Mouse (Mus musculus): ENCODE results near the gene Pitpnm3. TPM values are rescaled to one million over a fixed set of nuclear protein-coding genes. Genes with fewer than 3 reads are reported as not detected.

Pitpnm3 gene
- total RNA-seq, 2 experiments from 2014 or later: 1.8 to 3.0 TPM

- no peak for DNase-seq
Measured at GRCm38 (mm10) chr11:72136231-72136982, 829 bp upstream of the Pitpnm3 start.

DNA sequence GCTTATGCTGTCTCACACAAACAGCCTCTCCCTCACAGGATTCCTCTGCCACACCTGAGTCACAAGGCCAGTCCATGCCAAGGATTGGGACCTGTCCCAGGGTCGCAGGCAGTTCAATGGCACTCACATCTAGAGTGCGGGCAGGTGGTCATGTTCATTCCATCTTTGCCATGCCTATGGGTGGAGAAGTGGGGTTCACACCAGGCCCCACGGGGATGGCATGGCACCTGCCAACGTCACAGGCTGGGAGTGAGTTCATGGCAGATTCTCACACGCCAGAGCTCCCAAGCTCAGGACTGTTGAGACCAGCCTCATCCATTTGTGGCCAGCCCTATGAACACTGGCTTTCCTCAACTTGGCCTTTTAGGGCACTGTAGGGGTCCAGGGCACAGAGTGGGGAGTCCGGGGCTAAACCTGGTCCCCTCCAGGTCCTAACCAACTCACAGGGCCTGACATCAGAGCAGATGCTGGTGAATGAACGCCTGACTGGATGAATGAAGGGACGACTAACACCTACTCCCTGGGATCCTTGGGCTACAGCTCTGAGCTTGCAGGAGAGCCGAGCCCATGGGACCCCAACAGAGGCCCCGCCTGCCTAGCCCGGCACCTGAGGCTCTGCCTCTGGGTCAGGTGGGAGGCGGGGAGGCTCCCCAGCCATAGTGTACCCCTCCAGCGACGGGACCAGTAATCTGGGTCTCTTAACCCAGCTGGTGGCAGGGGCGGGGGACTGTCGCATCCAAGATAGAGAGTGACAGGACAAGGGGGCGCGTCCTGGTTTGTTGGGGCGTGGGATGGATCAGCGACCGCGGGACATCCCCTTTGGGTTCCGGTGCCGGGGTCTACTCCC lies 819 bp downstream of the Pitpnm3 start:
- DNase-seq: peak in 1 of 2 experiments; percentile 13

DNA sequence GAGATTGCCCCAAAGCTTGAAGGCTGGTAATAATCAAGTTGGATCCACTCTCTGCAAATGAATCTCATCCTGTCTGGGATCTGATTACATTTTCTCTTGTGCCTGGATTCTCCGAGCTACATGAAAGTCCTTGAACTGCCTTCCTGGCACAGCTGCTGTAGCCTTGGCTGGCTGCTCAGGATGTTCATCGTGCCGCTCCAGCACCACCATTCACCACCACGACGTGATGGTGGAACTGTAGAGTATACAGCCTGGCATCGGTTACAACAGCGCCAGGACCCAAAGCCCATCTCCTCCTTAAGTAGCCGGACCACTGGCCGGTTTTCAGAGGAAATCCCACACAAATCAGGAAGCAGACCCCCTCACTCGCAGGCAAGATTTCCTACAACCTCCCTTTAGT lies 2.5 kb downstream of the Pitpnm3 start:
- peak; percentile 55 to 71 for DNase-seq

DNA sequence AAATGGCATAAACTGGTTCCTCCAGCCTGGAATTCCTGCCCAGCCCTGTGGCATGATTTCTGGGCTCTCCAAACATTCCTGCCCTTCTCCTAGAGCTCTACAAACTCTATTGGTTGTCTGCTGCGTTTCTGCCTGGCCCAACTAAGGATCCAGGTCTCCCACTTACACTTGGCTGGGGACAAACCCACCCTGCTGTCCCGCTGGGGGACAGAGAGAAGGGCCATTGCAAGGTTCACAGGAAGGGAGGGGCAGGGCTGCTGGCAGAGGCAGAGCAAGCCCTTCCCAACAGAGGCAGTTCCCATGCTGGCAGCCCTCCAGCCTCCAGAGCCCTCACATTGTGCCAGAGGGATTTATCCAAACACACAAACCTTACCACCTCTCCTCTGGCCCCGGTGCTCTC lies 3.3 kb downstream of the Pitpnm3 start:
- DNase-seq: peak; percentile 75 to 90

GRCm38 (mm10) chr11:72131697-72132096 lies 3.9 kb downstream of the Pitpnm3 start:
- no peak for DNase-seq

GRCm38 (mm10) chr11:72130905-72131304 lies 4.7 kb downstream of the Pitpnm3 start:
- no peak for DNase-seq

- peak; percentile 20 to 47 for DNase-seq
Measured at GRCm38 (mm10) chr11:72130472-72130871, 5.1 kb downstream of the Pitpnm3 start.

GRCm38 (mm10) chr11:72130021-72130420 lies 5.6 kb downstream of the Pitpnm3 start:
- DNase-seq: peak; percentile 19 to 39

DNA sequence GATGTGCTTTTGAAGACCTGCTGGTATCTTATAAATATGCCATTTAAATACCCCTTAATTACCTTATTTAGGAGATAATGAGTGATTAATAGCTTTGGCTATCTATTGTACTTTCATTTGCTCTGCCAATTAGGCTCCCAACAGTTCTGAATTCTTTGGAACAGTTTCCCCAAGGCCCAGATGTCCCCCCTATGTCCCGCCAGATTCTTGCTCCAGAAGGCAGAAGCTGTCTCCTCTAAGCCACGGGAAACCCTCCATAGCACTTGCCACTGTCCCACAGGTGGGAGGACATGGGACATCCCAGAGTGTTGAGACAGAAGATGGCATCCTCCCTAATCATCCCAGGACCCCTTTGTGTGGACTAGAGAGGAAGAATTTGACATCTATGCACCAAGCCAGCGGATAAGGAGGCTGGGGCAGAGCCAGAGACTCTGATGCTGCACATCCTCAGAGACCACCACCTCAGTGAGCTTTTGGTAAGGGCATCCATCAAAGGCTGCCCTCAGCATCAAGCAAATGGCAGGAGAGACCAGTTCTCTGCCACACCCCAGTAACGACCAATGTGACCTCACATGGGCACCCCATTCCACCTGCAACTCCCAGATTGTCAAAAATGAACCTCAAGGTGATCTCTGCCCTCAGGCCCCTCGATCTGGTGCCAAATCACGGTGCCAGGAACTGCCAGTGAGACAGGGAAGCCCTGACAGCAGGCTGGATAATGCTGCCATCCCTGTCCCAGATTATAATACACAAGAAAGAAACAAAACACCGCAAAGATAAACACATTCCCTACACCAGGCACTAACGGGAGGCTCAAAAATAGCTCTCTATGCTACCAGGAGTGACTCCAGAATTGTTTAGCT lies 6.3 kb downstream of the Pitpnm3 start:
- no peak for DNase-seq

DNA sequence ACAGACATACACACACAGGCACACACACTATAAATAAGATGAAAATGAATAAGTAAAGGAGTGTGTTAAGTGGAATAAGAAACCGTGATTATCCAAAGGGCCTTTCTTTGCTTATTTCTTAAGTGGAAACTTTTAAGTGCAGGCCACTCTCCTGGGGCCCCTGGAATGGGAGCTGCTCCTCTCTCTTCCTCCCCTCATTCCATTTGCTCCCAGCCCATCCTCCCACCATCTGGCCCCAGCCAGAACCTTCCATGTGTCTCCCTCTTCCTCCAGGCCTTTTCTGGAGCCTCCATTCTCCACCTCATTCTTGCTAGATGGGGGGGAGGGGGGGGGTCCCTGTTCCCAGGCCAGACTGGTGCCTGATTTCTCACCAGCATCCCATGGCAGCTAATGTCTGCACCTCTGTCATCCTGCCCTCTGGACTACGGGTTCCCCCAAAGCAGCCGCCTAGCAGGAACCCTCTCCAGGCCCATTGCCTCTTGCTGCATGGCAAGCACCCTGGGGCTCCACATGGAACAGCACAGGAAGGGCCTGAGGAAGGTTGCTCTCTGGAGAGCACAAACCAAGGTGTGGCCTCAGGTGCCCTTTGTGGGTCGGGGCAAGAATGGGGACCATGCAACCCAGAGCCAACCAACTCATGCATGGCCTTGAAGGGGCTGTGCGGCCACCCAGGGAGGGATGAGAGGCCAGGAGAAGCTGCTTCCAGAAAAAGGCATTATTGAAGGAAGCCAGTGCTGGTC lies 8.0 kb downstream of the Pitpnm3 start:
- DNase-seq: no peak

DNA sequence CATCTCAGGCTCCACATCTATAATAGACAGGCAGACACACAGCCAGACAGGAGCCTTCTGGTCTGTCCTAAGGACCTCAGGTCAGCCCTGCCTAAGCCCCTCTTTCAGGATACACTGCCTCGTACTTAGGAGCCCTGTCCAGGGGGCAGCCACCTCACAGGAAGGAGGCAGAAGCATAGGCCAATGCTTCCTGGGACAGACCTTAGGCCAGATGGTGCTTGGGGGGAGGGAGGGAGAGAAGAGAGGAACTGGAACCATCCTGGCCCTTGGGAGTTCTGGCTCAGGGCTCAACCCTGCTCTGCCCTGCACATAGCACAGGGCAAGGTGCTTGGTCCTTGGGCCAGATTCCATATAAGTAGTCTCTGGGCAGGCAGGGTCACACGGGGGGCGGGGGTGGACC lies 9.8 kb downstream of the Pitpnm3 start:
- DNase-seq: no peak

- no peak for DNase-seq
Measured at GRCm38 (mm10) chr11:72123531-72123930, 12.0 kb downstream of the Pitpnm3 start.

GRCm38 (mm10) chr11:72120354-72120753 lies 15.2 kb downstream of the Pitpnm3 start:
- peak; percentile 30 to 34 for DNase-seq

DNA sequence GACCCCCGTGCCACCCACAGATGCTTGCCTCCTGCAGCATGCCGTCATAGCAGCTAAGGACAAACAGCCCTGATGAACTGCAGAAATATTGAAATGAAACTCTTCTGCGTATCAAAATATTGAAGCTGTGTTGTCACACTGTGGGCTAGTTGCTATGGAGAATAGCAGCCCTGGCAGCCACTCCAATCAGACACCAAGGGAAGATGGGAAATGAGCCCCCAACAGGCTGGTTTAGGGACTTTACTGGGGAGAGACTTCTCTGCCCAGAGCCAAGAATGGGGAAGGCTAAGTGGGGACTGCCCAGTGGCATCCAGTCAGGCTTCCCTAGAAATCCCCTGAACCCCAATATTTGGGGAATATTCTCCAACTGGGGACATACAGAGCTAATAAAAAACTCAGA lies 16.9 kb downstream of the Pitpnm3 start:
- DNase-seq: no peak

DNA sequence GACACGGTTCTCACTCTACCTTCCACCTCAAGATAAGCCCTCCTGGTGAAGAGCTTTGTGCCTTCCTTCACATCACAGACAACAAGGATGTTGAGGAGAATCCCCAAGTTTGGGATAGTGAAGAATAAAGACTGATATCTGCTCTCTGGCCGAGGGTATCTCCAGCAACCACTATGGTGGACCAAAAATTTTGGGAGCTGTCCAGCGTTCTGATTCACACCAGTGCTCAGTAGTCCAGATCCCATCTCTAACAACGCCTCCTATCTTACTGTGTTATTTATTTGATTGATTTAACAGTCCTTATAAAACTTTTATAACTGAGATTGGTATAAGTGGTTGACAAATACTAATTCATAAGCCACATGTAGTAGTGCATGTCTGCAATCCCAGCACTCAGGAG lies 22.3 kb downstream of the Pitpnm3 start:
- DNase-seq: no peak

DNA sequence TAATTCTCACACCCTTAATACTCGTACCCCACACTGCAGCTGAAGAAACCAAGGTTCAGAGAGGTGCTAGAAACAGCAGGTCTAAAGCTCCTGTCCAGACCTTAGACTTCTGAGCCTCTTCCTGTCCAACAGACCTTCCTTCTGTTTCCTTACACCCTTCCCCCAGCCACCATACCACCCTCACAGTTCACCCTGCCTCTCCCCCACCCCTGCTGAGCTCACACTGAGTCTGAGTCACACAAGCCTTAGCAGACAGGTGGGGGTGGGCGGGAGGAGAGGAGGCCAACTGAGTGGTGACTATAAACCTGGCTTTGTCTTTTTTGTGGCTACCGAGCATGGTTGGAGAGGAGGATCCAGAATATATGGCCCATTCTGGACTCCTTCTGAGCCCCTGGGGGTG lies 24.9 kb downstream of the Pitpnm3 start:
- no peak for DNase-seq

GRCm38 (mm10) chr11:72104223-72104622 lies 31.4 kb downstream of the Pitpnm3 start:
- no peak for DNase-seq

GRCm38 (mm10) chr11:72103530-72103929 lies 32.0 kb downstream of the Pitpnm3 start:
- no peak for DNase-seq

DNA sequence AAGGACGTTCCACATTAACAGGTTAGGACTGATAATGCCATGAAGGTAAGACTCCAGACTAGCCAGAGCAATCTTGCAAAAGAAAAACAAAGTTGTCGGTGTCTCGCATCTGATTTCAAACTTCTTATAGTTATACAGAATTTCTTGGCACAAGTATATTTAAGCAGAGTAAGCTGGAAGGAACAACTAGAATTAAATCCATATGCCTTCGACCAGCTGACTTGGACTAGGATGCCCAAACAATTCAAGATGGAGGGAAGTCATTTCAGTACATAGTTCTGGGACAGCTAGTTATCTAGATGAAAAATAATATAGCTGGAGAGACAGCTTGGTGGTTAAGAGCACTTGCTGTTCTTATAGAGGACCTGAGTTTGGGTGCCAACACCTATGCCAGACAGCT lies 34.6 kb downstream of the Pitpnm3 start:
- DNase-seq: no peak

- DNase-seq: no peak
Measured at GRCm38 (mm10) chr11:72099181-72099580, 36.4 kb downstream of the Pitpnm3 start.

- DNase-seq: no peak
Measured at GRCm38 (mm10) chr11:72098027-72098426, 37.6 kb downstream of the Pitpnm3 start.

- DNase-seq: no peak
Measured at GRCm38 (mm10) chr11:72095994-72096393, 39.6 kb downstream of the Pitpnm3 start.
